Mouse (Mus musculus): Measurements from ENCODE around the gene Tshz2. TPM values are rescaled to one million over a fixed set of nuclear protein-coding genes. Genes with fewer than 3 reads are reported as not detected.
"Not testable (repeated sequence)": the region's sequence is repeated elsewhere in the genome, so short reads cannot be mapped to it uniquely, and the experiment has no call there.

Gene Tshz2
- total RNA-seq, 2 experiments from 2014 or later = 38.7 to 40.3 TPM

GRCm38 (mm10) chr2:169837031-169837605 is 204.3 kb downstream of the Tshz2 start:
- no peak for DNase-seq (ENCODE audit: extremely low spot score in 1 of 2, low spot score in 2 of 2)
- intact Hi-C loops (cut with DNase I) = no loop called here

- DNase-seq (ENCODE audit: extremely low spot score in 1 of 2, low spot score in 2 of 2) = no peak
- intact Hi-C loops (cut with DNase I) = no loop called here
Observed at GRCm38 (mm10) chr2:169838521-169838920, 205.7 kb downstream of the Tshz2 start.

GRCm38 (mm10) chr2:169841442-169841841 is 208.6 kb downstream of the Tshz2 start:
- DNase-seq (ENCODE audit: extremely low spot score in 1 of 2, low spot score in 2 of 2) = no peak

GRCm38 (mm10) chr2:169842494-169842893 is 209.7 kb downstream of the Tshz2 start:
- intact Hi-C loops (cut with DNase I) = loop anchor here (10.0 kb wide), 1 partner anchor 778 kb away; no protein-coding TSS in a partner anchor
- DNase-seq (ENCODE audit: extremely low spot score in 1 of 2, low spot score in 2 of 2) = no peak

More at GRCm38 (mm10) chr2:169841442-169841841, 208.6 kb downstream of the Tshz2 start:
- intact Hi-C loops (cut with DNase I) = loop anchor here (10.0 kb wide), 1 partner anchor 777 kb away; no protein-coding TSS in a partner anchor

GRCm38 (mm10) chr2:169843553-169843952 is 210.7 kb downstream of the Tshz2 start:
- intact Hi-C loops (cut with DNase I) = loop anchor here (10.0 kb wide), 1 partner anchor 779 kb away; no protein-coding TSS in a partner anchor
- DNase-seq (ENCODE audit: extremely low spot score in 1 of 2, low spot score in 2 of 2) = no peak

GRCm38 (mm10) chr2:169849077-169849476 is 216.3 kb downstream of the Tshz2 start:
- intact Hi-C loops (cut with DNase I) = loop anchor here (10.0 kb wide), 1 partner anchor 784 kb away; no protein-coding TSS in a partner anchor
- DNase-seq (ENCODE audit: extremely low spot score in 1 of 2, low spot score in 2 of 2) = peak in 1 of 2 experiments; percentile 44

- DNase-seq (ENCODE audit: extremely low spot score in 1 of 2, low spot score in 2 of 2) = no peak
- intact Hi-C loops (cut with DNase I) = loop anchor here (10.0 kb wide), 1 partner anchor 785 kb away; no protein-coding TSS in a partner anchor
Observed at GRCm38 (mm10) chr2:169849541-169849940, 216.7 kb downstream of the Tshz2 start.

GRCm38 (mm10) chr2:169851606-169852005 is 218.8 kb downstream of the Tshz2 start:
- intact Hi-C loops (cut with DNase I) = no loop called here
- DNase-seq (ENCODE audit: extremely low spot score in 1 of 2, low spot score in 2 of 2) = no peak

- no peak for DNase-seq (ENCODE audit: extremely low spot score in 1 of 2, low spot score in 2 of 2)
- intact Hi-C loops (cut with DNase I) = no loop called here
Observed at GRCm38 (mm10) chr2:169854491-169854890, 221.7 kb downstream of the Tshz2 start.

GRCm38 (mm10) chr2:169857041-169857440 is 224.2 kb downstream of the Tshz2 start:
- intact Hi-C loops (cut with DNase I); DNase-seq (ENCODE audit: extremely low spot score in 1 of 2, low spot score in 2 of 2): not testable (repeated sequence)

- intact Hi-C loops (cut with DNase I) = no loop called here
- no peak for DNase-seq (ENCODE audit: extremely low spot score in 1 of 2, low spot score in 2 of 2)
Observed at GRCm38 (mm10) chr2:169859078-169859855, 226.5 kb downstream of the Tshz2 start.

GRCm38 (mm10) chr2:169860895-169861294 is 228.1 kb downstream of the Tshz2 start:
- no peak for DNase-seq (ENCODE audit: extremely low spot score in 1 of 2, low spot score in 2 of 2)
- intact Hi-C loops (cut with DNase I) = no loop called here

GRCm38 (mm10) chr2:169862701-169863100 is 229.9 kb downstream of the Tshz2 start:
- DNase-seq (ENCODE audit: extremely low spot score in 1 of 2, low spot score in 2 of 2) = no peak
- intact Hi-C loops (cut with DNase I) = no loop called here

GRCm38 (mm10) chr2:169869468-169869867 is 236.7 kb downstream of the Tshz2 start:
- no peak for DNase-seq (ENCODE audit: extremely low spot score in 1 of 2, low spot score in 2 of 2)
- intact Hi-C loops (cut with DNase I) = no loop called here

- intact Hi-C loops (cut with DNase I) = no loop called here
- DNase-seq (ENCODE audit: extremely low spot score in 1 of 2, low spot score in 2 of 2) = no peak
Observed at GRCm38 (mm10) chr2:169870503-169870902, 237.7 kb downstream of the Tshz2 start.

- DNase-seq (ENCODE audit: extremely low spot score in 1 of 2, low spot score in 2 of 2) = no peak
Observed at GRCm38 (mm10) chr2:169871436-169872060, 238.7 kb downstream of the Tshz2 start.

GRCm38 (mm10) chr2:169873442-169873841 is 240.6 kb downstream of the Tshz2 start:
- intact Hi-C loops (cut with DNase I) = no loop called here
- DNase-seq (ENCODE audit: extremely low spot score in 1 of 2, low spot score in 2 of 2) = no peak

More at GRCm38 (mm10) chr2:169871436-169872060, 238.7 kb downstream of the Tshz2 start:
- intact Hi-C loops (cut with DNase I) = no loop called here

GRCm38 (mm10) chr2:169887921-169888320 is 255.1 kb downstream of the Tshz2 start:
- intact Hi-C loops (cut with DNase I) = no loop called here
- DNase-seq (ENCODE audit: extremely low spot score in 1 of 2, low spot score in 2 of 2) = no peak

- intact Hi-C loops (cut with DNase I) = no loop called here
- no peak for DNase-seq (ENCODE audit: extremely low spot score in 1 of 2, low spot score in 2 of 2)
Observed at GRCm38 (mm10) chr2:169892441-169893038, 259.7 kb downstream of the Tshz2 start.
